Mouse (Mus musculus) B cell, adult 67 days (primary cell): ENCODE results near the gene Hpn. TPM values are rescaled to one million over a fixed set of nuclear protein-coding genes. Genes with fewer than 3 reads are reported as not detected.

Experiments
- total RNA-seq, 2 experiments: library from RNA; stranded (reverse); gene quantifications; 4 replicates each; pipeline ENCODE4 v1.2.4; 2023

The Hpn gene
- total RNA-seq, result not detected

DNA sequence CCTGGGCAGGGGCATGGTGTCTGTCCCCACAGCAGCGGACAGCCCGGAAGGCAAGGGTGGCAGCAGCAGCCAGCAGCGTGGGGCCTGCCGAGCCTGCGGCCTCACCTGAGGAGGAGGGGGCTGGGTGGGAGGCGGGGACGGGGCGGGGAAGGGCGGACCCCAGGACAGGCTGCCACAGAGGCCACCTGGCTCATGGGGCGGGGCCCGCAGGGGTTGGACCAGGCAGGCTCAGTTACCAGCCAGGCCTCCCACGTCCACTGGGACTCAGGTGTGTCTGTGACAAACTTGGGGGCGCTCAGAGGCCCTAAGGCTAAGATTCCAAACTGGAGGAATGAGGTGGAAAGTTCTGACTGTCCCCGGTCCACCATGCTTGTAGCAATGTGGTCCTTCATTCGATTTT lies at the start of gene Hpn:
Hpn (minus strand) TSS at position 109 of the 400 bp plus-strand sequence.

DNA sequence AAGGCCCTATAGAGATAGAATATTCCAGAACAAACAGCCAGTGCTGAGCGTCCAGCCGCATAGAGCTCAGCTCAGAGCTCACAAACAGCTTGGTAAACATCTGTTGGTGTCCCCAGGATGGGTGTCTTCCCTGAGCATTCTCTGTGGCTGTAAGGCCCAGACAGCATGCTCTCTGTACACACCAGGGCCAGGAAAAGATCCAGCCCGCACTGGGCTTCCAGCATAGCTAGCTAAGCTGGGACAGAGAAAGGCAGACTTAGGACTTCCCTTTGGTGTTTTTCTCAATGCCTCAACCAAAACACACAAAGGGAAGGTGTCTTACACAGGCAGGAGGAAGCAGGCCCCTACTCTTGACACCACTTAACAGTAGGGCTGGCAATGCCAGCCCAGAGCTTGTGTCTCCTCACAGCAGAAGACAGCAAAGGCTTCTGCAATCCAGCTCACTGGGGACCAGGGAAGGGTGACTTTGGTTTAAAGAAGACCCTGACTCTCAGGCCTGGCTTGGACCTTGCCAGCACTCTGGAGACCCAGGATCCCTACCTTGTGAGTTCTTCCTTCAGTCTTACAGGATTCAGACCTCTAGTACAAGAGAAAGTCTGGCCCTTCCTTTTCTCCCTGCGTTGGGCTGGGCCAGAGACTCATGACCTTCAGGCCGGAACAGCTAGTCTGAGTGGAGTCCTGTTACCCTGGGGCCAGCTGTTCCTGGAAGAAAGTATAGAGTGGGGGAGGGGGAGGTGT lies 40.4 kb upstream of the Hpn start, which contains the start of gene Gramd1a:
Gramd1a (minus strand) TSS at position 601 of the 738 bp plus-strand sequence.

DNA sequence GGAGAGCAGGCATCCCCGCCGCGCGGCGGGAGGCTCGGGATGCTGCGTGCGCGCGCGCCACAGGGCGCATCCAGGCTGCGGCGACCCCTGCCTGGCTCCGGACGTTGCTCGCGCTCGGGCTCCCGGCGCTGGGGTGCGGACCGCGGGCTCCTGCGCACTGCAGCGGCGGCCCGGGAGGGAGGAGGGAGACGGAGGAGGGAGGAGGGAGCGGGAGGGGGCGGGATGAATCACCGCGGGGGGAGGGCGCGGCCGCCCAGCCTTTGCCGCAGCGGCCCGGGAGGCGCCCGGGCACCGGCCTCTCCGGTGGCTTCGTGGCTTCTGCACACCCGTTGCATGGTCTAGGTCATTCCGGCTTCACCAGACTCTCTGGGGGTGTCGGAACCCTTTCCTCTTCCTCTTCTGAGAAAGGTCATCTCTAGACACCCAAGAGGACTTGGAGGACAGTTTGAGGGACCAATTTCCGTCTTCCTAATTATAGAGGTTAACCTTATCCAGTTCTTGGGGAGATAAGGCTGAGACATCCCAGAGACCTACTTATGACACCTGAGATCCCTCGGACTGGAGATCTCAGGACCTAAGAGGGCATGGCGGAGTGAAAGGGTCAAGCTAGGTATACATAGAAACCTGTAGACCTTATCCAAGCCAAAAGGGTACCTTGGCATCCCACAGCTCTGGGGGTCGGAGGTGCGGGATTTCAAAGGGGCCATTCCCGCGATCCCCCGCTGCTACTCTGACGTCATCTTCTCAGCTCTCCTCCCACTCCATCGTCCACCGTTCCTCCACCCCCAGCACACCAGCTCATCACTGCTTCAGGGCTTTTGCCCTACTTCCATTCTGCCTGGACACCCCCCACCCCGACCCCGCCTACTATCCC lies 12.0 kb upstream of the Hpn start, which contains the start of gene Scn1b:
Scn1b (minus strand) TSS at position 153 of the 874 bp plus-strand sequence.

DNA sequence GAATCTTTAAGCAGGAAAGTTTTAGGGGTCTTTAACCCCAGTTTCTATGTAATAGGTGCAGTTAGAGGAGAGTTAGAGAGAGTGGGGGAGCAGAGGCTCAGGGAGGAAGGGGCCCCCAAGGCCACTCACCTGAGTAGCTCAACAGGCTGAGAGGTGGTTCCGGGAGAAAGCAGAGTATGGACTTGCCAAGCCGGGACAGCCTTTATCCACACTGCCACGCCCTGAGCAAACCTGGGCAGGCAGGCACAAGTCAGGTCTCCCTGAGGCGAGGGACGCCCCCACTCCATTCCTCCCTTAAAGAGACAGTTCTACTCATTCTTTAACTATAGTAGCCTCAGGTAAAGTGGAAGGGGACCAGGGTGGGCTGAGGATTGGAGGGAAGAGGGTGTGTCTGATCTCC lies 38.6 kb downstream of the Hpn start, which contains the start of gene Fxyd3:
Fxyd3 (minus strand) TSS at position 213 of the 400 bp plus-strand sequence.

DNA sequence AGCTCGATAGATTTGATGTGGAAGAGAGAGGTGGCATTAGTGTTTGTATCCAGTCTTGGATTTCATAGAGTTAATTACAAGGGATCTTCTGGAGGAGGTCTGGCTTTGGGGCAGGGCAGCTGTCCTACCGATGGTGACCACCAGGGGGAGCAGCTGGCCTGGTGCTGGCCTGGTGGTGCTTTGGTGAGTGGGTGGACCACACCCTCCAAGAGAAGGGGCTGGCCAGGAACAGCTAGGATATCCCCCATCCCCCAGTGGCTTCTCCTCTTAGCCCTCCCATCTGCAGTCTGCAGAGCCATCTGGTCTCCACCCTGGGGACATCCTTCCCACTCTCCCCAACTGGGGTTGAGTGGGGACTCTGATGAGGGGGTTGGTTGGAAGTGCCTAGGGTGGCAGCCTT lies 56.0 kb downstream of the Hpn start, which contains the start of gene Lgi4:
Lgi4 (plus strand) TSS at position 235 of the 400 bp plus-strand sequence.

DNA sequence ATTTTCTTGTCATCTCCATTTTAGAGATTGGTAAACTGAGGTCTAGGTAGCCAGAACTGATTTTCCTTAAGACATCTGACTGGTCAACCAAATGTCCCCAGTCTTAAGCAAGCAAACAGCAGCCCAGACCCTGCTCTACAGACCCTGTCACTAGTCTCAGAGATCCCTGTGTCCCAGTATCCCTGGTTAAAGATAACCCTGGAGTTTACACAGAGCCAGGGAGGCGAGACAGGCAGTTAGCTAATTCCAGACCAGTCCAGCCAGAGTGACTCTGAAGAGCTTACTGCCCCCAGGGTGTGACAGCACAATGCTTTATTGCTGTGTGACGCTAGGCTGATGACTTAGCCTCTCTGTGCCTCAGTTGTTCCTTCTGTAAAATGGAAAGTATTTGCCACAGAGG lies 58.0 kb downstream of the Hpn start, which contains the start of gene Fxyd1:
Fxyd1 (minus strand) TSS at position 129 of the 400 bp plus-strand sequence.

DNA sequence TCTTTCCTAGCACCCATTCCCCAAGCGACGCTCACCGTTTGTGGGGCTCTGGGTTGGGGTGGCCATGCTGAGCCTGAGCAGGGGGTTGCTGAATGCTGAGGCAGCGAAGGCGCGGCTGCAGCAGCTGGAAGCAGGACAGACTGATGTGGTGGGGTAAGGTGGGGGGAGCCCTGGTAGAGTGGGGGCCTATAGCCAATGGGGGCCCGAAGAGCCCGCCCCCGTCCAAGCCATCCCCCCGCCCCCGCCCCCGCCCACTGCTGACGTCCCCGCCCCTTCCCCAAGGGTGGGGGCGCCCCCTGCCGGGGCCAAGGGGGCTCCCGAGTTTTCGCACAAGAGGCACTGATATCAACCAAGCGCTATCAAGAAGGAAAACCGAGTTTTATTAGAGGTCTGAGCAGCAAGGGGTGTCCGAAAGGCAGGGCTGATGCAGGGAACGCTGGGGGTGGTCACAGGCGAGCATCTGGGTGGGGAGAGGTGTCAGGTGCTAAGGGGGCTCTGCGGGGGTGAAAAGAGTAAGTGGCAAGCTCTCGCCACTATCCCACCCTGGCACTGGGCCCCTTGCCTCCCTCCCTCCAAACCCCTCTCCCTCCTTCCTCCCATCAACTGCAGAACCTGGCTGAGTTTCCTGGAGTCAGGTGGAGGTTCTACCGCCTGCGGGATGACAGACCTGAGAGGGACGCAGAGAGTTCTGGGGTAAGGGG lies 63.6 kb downstream of the Hpn start, which contains the start of gene Fxyd7:
Fxyd7 (minus strand) TSS at position 147 of the 701 bp plus-strand sequence.

Other genes starting within 250 kb of the Hpn start
- gene Cd22, start 234.9 kb downstream of the Hpn start, total RNA-seq, result 1,000 to 10,000 TPM; 1,236 to 1,328 TPM
- gene Mag, start 200.4 kb downstream of the Hpn start, total RNA-seq, result not detected
- not detected for gene Hamp2, start 190.6 kb downstream of the Hpn start, total RNA-seq
- gene Hamp, start 171.3 kb downstream of the Hpn start, total RNA-seq, result not detected
- 100 to 1,000 TPM; 145 to 165 TPM for gene Usf2, start 158.5 kb downstream of the Hpn start, total RNA-seq
- 1 to 10 TPM; 1.1 to 1.2 TPM for gene Lsr, start 141.8 kb downstream of the Hpn start, total RNA-seq
- not detected for gene Fam187b, start 141.5 kb downstream of the Hpn start, total RNA-seq
- 100 to 1,000 TPM; 134 to 151 TPM for gene Fxyd5, start 72.8 kb downstream of the Hpn start, total RNA-seq
- not detected for gene Fxyd7, start 63.8 kb downstream of the Hpn start, total RNA-seq
- not detected for gene Fxyd1, start 58.1 kb downstream of the Hpn start, total RNA-seq
- not detected for gene Lgi4, start 55.9 kb downstream of the Hpn start, total RNA-seq
- gene Fxyd3, start 38.6 kb downstream of the Hpn start, total RNA-seq, result not detected
- under 1 TPM; 0.35 to 0.92 TPM for gene Scn1b, start 11.7 kb upstream of the Hpn start, total RNA-seq
- gene Gramd1a, start 40.6 kb upstream of the Hpn start, total RNA-seq, result 100 to 1,000 TPM; 247 to 277 TPM
- not detected for gene Scgb2b2, start 175.2 kb upstream of the Hpn start, total RNA-seq
- gene Scgb1b2, start 176.5 kb upstream of the Hpn start, total RNA-seq, result not detected
- not detected for gene Scgb2b3, start 246.8 kb upstream of the Hpn start, total RNA-seq